Mouse (Mus musculus) forebrain, embryonic 16.5 days (tissue): ENCODE measurements around the gene Fkbp6. TPM values are rescaled to one million over a fixed set of nuclear protein-coding genes. Genes with fewer than 3 reads are reported as not detected.

ENCODE experiments used
- ATAC-seq: fragments of 200-750 bp; cut with Nextera tagmentation; 2 replicates; pipeline ENCODE4 v1.8.0; 2017; ENCODE audit warnings: mild to moderate bottlenecking, moderate library complexity
- H3K27ac ChIP-seq: fragments of 300-500 bp; sonication (generic); 2 replicates; pipeline ENCODE4 v1.5.1; 2014; ENCODE audit warnings: low read length, control low read depth
- H3K27me3 ChIP-seq: fragments of 300-500 bp; sonication (generic); replicated peaks from 2 replicates; pipeline ENCODE4 v1.6.1; 2014; ENCODE audit warnings: low read length; ENCODE audit not compliant: control insufficient read depth, insufficient read depth
- H3K36me3 ChIP-seq: fragments of 300-500 bp; sonication (generic); 2 replicates; pipeline ENCODE4 v1.6.1; 2014; ENCODE audit not compliant: control insufficient read depth, insufficient read depth
- H3K4me1 ChIP-seq: fragments of 300-500 bp; sonication (generic); replicated peaks from 2 replicates; pipeline ENCODE4 v1.6.1; 2014; ENCODE audit warnings: low read length; ENCODE audit not compliant: control insufficient read depth, insufficient read depth
- H3K4me2 ChIP-seq: fragments of 300-500 bp; sonication (generic); 2 replicates; pipeline ENCODE4 v1.6.1; 2014; ENCODE audit warnings: mild to moderate bottlenecking, low read length, control low read depth
- H3K4me3 ChIP-seq: fragments of 300-500 bp; sonication (generic); replicated peaks from 2 replicates; pipeline ENCODE4 v1.5.1; 2014; ENCODE audit warnings: mild to moderate bottlenecking, low read length, control low read depth
- H3K9ac ChIP-seq: fragments of 300-500 bp; sonication (generic); replicated peaks from 2 replicates; pipeline ENCODE4 v1.6.1; 2014; ENCODE audit warnings: low read depth, low read length, control low read depth
- H3K9me3 ChIP-seq: fragments of 300-500 bp; sonication (generic); 2 replicates; pipeline ENCODE4 v1.6.1; 2016; ENCODE audit warnings: low read length; ENCODE audit not compliant: control insufficient read depth
- WGBS: fragments of 180-500 bp; shearing (Covaris S2); extraction: QIAGEN DNeasy Blood & Tissue Kit; methylation state at CpG from one replicate; pipeline ENCODE4 v1.1.7; 2014; 5-methylcytosine and 5-hydroxymethylcytosine counted together
- polyA plus RNA-seq: library from polyadenylated mRNA; unstranded; fragments of >200 nt; fragmentation: Nextera tagmentation; extraction: Ambion mirVana; gene quantifications from 2 replicates; pipeline ENCODE4 v1.2.1, GENCODE M21; 2015

Gene Fkbp6
- polyA plus RNA-seq, 1 experiment from 2014 or later: not detected

GRCm38 (mm10) chr5:135359772-135360171 is 9.9 kb upstream of the Fkbp6 start:
- ATAC-seq: no peak
- no peak overlapping the region for H3K9ac ChIP-seq
- 88% methylated on average over 2 of the region's 2 CpGs for WGBS
- no peak overlapping the region for H3K4me2 ChIP-seq
- no peaks in the 10 kb centered on the region for H3K27me3 ChIP-seq
- no peaks in the 10 kb centered on the region for H3K4me1 ChIP-seq
- H3K4me3 ChIP-seq: no peak overlapping the region
- no peaks in the 10 kb centered on the region for H3K36me3 ChIP-seq
- H3K9me3 ChIP-seq: 0 out of 2 replicates have a peak, but pooled peaks cover 4% of the 10 kb centered on the region
- H3K27ac ChIP-seq: no peak overlapping the region

GRCm38 (mm10) chr5:135357556-135357955 is 7.7 kb upstream of the Fkbp6 start:
- Histone ChIP-seq H3K4me1 (no peaks in the 10 kb centered on the region), H3K4me3 (no peak overlapping the region), H3K36me3 (no peaks in the 10 kb centered on the region), H3K27me3 (0 out of 2 replicates have a peak, but pooled peaks cover 2% of the 10 kb centered on the region), H3K27ac (no peak overlapping the region), H3K4me2 (no peak overlapping the region), H3K9me3 (0 out of 2 replicates have a peak, but pooled peaks cover 4% of the 10 kb centered on the region), H3K9ac (no peak overlapping the region)
- ATAC-seq: no peak
- 94% methylated on average over 2 of the region's 2 CpGs for WGBS

DNA sequence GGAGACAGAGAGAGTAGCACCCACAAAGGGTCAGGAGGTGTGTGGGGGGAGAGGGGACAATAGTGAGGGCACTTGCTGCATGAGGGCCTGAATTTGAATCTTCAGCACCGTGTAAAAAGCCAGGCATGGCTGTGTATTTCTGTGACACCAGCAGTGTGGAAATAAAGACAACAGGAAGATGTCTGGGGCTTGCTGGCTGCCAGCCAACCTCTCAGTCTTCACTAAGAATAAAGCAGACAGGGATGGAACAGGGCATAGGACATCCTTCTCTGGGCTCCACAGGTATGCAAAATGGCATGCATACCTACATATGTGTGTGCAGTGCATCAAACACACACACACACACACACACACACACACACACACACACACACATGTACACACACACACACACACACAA is 6.2 kb upstream of the Fkbp6 start:
- Histone ChIP-seq H3K4me3 (no peak overlapping the region), H3K9ac (no peak overlapping the region), H3K9me3 (0 out of 2 replicates have a peak, but pooled peaks cover 4% of the 10 kb centered on the region), H3K4me2 (no peak overlapping the region), H3K27ac (no peak overlapping the region), H3K27me3 (0 out of 2 replicates have a peak, but pooled peaks cover 2% of the 10 kb centered on the region), H3K36me3 (no peaks in the 10 kb centered on the region), H3K4me1 (no peaks in the 10 kb centered on the region)
- 33% methylated on average over 1 of the region's 1 CpGs for WGBS
- no peak for ATAC-seq

GRCm38 (mm10) chr5:135353564-135353963 is 3.7 kb upstream of the Fkbp6 start:
- Histone ChIP-seq H3K27ac (no peak overlapping the region), H3K4me2 (no peak overlapping the region), H3K27me3 (0 out of 2 replicates have a peak, but pooled peaks cover 2% of the 10 kb centered on the region), H3K4me3 (no peak overlapping the region), H3K9ac (no peak overlapping the region), H3K36me3 (no peaks in the 10 kb centered on the region), H3K9me3 (peaks cover 6% of the 10 kb centered on the region; the same call in 1 of the 2 replicates), H3K4me1 (no peaks in the 10 kb centered on the region)
- no peak for ATAC-seq
- WGBS: 17% methylated on average over 20 of the region's 20 CpGs

- 66% methylated on average over 9 of the region's 9 CpGs for WGBS
- H3K4me1 ChIP-seq: no peaks in the 10 kb centered on the region
- no peak within 1 kb of the TSS for H3K9ac ChIP-seq
- peaks cover 6% of the 10 kb centered on the region; the same call in 1 of the 2 replicates for H3K9me3 ChIP-seq
- no peaks in the 10 kb centered on the region for H3K36me3 ChIP-seq
- H3K27me3 ChIP-seq: 0 out of 2 replicates have a peak, but pooled peaks cover 2% of the 10 kb centered on the region
- no peak within 1 kb of the TSS for H3K4me2 ChIP-seq
- no peak within 1 kb of the TSS for H3K27ac ChIP-seq
- no peak for ATAC-seq
- H3K4me3 ChIP-seq: no peak within 1 kb of the TSS
Observed at GRCm38 (mm10) chr5:135352995-135353394, 3.2 kb upstream of the Fkbp6 start, which contains the start of gene Trim50. Trim50 (plus strand) TSS chr5:135353295.

DNA sequence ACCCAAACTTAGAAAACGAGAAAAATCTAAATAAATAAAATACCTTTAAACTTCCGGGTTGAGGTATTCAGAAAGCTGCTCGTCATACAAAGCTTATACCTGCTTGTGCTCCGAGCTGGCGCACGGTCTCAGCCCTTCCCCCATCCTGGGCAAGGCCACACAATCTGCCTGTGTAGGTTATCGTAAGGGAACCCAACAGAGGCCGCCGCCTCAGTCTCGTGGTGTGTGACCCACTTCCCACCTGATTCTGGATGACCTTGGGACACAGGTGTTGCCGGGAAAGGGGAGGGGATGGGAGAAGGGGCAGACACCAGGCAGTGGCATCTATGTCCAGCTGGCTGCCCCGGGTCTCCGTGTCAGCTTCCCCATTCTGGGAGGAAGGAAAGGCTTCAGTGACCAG is 1.8 kb upstream of the Fkbp6 start:
- 90% methylated on average over 13 of the region's 13 CpGs for WGBS
- ATAC-seq: no peak
- no peak overlapping the region for H3K27ac ChIP-seq

GRCm38 (mm10) chr5:135347511-135348011 is 2.3 kb downstream of the Fkbp6 start:
- WGBS: 67% methylated on average over 4 of the region's 4 CpGs
- no peaks in the 10 kb centered on the region for H3K36me3 ChIP-seq

More for the DNA sequence above, 1.8 kb upstream of the Fkbp6 start:
- no peak overlapping the region for H3K9ac ChIP-seq
- 0 out of 2 replicates have a peak, but pooled peaks cover 2% of the 10 kb centered on the region for H3K27me3 ChIP-seq
- no peak overlapping the region for H3K4me2 ChIP-seq
- no peaks in the 10 kb centered on the region for H3K4me1 ChIP-seq
- H3K4me3 ChIP-seq: no peak overlapping the region
- H3K9me3 ChIP-seq: peaks cover 2% of the 10 kb centered on the region; the same call in 1 of the 2 replicates
- H3K36me3 ChIP-seq: no peaks in the 10 kb centered on the region

DNA sequence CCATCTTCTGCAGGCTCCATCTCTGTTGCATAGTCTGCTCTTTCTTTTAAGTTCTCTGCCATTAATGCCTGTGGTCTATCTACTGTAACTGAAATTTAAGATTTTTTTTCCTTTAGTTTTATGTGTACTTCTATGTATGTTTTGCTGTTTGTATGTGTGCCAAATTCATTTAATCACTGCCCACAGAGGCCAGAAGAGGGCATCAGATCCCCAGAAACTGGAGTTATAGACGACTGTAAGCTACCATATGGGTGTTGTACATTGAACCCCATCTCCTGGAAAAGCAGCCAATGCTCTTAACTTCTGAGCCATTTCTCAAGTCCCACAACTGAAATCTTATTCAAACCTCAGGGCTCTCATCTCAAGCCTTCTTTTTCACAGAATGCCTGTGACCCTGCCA is 3.4 kb downstream of the Fkbp6 start:
- H3K9me3 ChIP-seq: peaks cover 2% of the 10 kb centered on the region; the same call in 1 of the 2 replicates
- H3K4me2 ChIP-seq: no peak overlapping the region
- no peaks in the 10 kb centered on the region for H3K36me3 ChIP-seq
- H3K4me1 ChIP-seq: no peaks in the 10 kb centered on the region
- ATAC-seq: no peak
- H3K27ac ChIP-seq: no peak overlapping the region
- no peak overlapping the region for H3K9ac ChIP-seq
- no peaks in the 10 kb centered on the region for H3K27me3 ChIP-seq
- WGBS: 11% methylated on average over 1 of the region's 1 CpGs
- H3K4me3 ChIP-seq: no peak overlapping the region

More at GRCm38 (mm10) chr5:135347511-135348011, 2.3 kb downstream of the Fkbp6 start:
- H3K9me3 ChIP-seq: peaks cover 2% of the 10 kb centered on the region; the same call in 1 of the 2 replicates
- no peak overlapping the region for H3K4me2 ChIP-seq
- no peak overlapping the region for H3K27ac ChIP-seq
- H3K9ac ChIP-seq: no peak overlapping the region
- H3K4me1 ChIP-seq: no peaks in the 10 kb centered on the region
- no peak for ATAC-seq
- no peaks in the 10 kb centered on the region for H3K27me3 ChIP-seq
- no peak overlapping the region for H3K4me3 ChIP-seq

- 78% methylated on average over 7 of the region's 7 CpGs for WGBS
- H3K4me1 ChIP-seq: no peaks in the 10 kb centered on the region
- no peaks in the 10 kb centered on the region for H3K36me3 ChIP-seq
- no peak overlapping the region for H3K9ac ChIP-seq
- H3K4me2 ChIP-seq: no peak overlapping the region
- H3K4me3 ChIP-seq: no peak overlapping the region
- H3K9me3 ChIP-seq: peaks cover 2% of the 10 kb centered on the region; the same call in 1 of the 2 replicates
- ATAC-seq: no peak
- no peaks in the 10 kb centered on the region for H3K27me3 ChIP-seq
- no peak overlapping the region for H3K27ac ChIP-seq
Observed at GRCm38 (mm10) chr5:135345989-135346388, 3.9 kb downstream of the Fkbp6 start.
